Mouse (Mus musculus) forebrain, embryonic 12.5 days (tissue): ENCODE results near the gene Mt1. TPM values are rescaled to one million over a fixed set of nuclear protein-coding genes. Genes with fewer than 3 reads are reported as not detected.
A peak's percentile ranks its signal among the peaks of the same experiment; 100 is the strongest.

Experiments
- ATAC-seq: fragments of 200-750 bp; cut with Nextera tagmentation; 2 replicates; pipeline ENCODE4 v1.8.0; 2017; ENCODE audit warnings: moderate TSS enrichment; ENCODE audit not compliant: low FRiP score
- H3K27ac ChIP-seq: fragments of 300-500 bp; sonication (generic); 2 replicates; pipeline ENCODE4 v1.5.1; 2016; ENCODE audit warnings: mild to moderate bottlenecking
- H3K27me3 ChIP-seq: fragments of 300-500 bp; sonication (generic); 2 replicates; pipeline ENCODE4 v1.6.1; 2016; ENCODE audit warnings: mild to moderate bottlenecking
- H3K36me3 ChIP-seq: fragments of 300-500 bp; sonication (generic); replicated peaks from 2 replicates; pipeline ENCODE4 v1.6.1; 2016; ENCODE audit warnings: mild to moderate bottlenecking
- H3K4me1 ChIP-seq: fragments of 300-500 bp; sonication (generic); 2 replicates; pipeline ENCODE4 v1.6.1; 2016
- H3K4me2 ChIP-seq: fragments of 300-500 bp; sonication (generic); 2 replicates; pipeline ENCODE4 v1.6.1; 2016; ENCODE audit warnings: mild to moderate bottlenecking, moderate library complexity
- H3K4me3 ChIP-seq: fragments of 300-500 bp; sonication (generic); replicated peaks from 2 replicates; pipeline ENCODE4 v1.5.1; 2016; ENCODE audit warnings: mild to moderate bottlenecking
- H3K9ac ChIP-seq: fragments of 300-500 bp; sonication (generic); 2 replicates; pipeline ENCODE4 v1.6.1; 2016; ENCODE audit warnings: mild to moderate bottlenecking
- H3K9me3 ChIP-seq: fragments of 300-500 bp; sonication (generic); 2 replicates; pipeline ENCODE4 v1.6.1; 2016
- WGBS: fragments of 180-500 bp; shearing (Covaris S2); methylation state at CpG from one replicate; pipeline ENCODE4 v1.1.7; 2016; 5-methylcytosine and 5-hydroxymethylcytosine counted together
- polyA plus RNA-seq: library from polyadenylated mRNA; unstranded; fragments of >200 nt; fragmentation: Nextera tagmentation; extraction: Ambion mirVana; gene quantifications from 2 replicates; pipeline ENCODE4 v1.2.1, GENCODE M21; 2016

The Mt1 gene
- polyA plus RNA-seq, 1 experiment from 2014 or later: 76.2 TPM

DNA sequence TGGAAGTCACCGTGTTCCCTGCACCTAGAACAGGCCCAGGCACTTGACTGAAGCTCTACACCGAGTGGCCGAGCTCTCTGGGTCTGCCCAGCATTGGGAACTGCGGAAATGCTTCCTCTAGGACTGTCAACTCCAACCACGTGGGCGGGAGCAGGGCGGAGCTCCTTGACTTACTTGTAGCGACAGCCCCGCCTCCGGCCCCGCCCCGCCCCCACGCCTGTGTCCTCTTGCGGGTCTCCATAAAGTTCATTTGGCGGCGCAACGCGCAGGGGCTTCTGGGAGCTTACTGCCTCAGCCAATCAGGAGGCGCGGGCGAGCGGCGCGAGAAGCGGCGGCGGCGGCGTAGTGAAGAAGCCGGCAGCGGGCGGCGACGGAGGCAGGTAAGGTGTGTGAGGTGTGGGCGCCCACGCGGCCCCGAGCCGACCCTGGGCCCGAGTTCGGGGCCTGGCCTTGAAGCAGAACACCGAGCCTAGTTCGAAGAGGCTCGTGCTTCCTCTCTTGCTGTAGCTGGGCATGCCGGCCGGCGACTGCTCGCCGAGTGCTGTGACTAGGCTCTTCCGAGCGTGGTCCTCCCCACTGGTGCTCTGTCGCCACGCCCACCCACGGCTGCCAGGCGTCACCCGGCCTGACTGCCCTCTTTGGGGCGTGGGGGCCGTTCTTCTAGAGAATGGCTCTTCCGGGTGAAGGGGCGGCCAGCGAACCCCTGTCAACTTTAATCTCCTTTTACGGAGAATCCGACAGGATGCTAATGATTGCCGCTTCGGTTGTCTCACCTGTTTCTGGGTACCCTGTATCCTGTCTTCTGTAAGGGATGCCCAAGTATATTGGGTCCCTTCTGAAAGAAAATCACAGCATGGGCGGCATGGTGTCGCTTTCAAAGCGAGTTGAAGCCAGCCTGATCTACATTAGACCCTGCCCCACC is 35.6 kb downstream of the Mt1 start, which contains the start of gene Nup93:
Gene Nup93 (plus strand): TSS at position 313 of the 922 bp plus-strand sequence.
- under 1% methylated on average over 68 of the region's 68 CpGs for WGBS
- no peaks in the 10 kb centered on the region for H3K36me3 ChIP-seq
- H3K9ac ChIP-seq: peak within 1 kb of the TSS; percentile 77
- no peaks in the 10 kb centered on the region for H3K9me3 ChIP-seq
- H3K27me3 ChIP-seq: no peaks in the 10 kb centered on the region
- H3K4me2 ChIP-seq: peak within 1 kb of the TSS; percentile 92
- ATAC-seq: peak; percentile 99
- H3K4me1 ChIP-seq: peaks cover 25% of the 10 kb centered on the region
- peak within 1 kb of the TSS; percentile 80 for H3K4me3 ChIP-seq
- peak within 1 kb of the TSS; percentile 59; the same call in 1 of the 2 replicates for H3K27ac ChIP-seq

DNA sequence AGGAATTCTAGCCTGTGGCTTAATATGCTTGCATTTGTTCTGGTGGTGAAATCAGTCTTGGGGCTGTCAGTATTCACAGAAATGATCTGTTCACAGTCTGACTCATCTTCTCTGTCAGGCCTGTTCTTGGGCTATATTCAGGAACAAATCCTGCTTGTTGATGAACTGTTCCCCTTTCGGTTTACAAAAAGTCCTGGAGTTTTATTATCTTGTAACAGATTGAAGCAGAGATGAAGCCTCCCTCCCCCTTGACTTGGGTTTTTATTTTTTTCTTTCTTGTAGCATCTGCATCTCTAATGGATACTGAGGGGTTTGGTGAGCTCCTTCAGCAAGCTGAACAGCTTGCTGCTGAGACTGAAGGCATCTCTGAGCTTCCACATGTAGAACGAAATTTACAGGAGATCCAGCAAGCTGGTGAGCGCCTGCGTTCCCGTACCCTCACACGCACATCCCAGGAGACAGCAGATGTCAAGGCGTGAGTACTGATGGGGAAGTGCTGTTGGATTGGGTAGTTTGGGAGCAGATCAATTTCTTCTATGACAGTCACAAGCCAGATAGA is 48.6 kb downstream of the Mt1 start:
- no peak overlapping the region for H3K27ac ChIP-seq
- H3K4me1 ChIP-seq: no peaks in the 10 kb centered on the region
- ATAC-seq: no peak
- peaks cover 21% of the 10 kb centered on the region; the same call in 1 of the 2 replicates for H3K36me3 ChIP-seq
- no peaks in the 10 kb centered on the region for H3K27me3 ChIP-seq
- no peak overlapping the region for H3K4me2 ChIP-seq
- no peaks in the 10 kb centered on the region for H3K9me3 ChIP-seq
- no peak overlapping the region for H3K4me3 ChIP-seq
- 91% methylated on average over 7 of the region's 7 CpGs for WGBS
- no peak overlapping the region for H3K9ac ChIP-seq

Other genes with a start within 250 kb of the Mt1 start
- 66.3 and 68.5 TPM in 2 replicates for gene Amfr, start 166.2 kb upstream of the Mt1 start, polyA plus RNA-seq
- 205 and 206 TPM in 2 replicates for gene Nudt21, start 142.1 kb upstream of the Mt1 start, polyA plus RNA-seq
- gene Ogfod1, start 141.9 kb upstream of the Mt1 start, polyA plus RNA-seq: 15.0 and 15.9 TPM in 2 replicates
- gene Bbs2, start 80.2 kb upstream of the Mt1 start, polyA plus RNA-seq: 18.1 and 23.4 TPM in 2 replicates
- gene Mt4, start 41.9 kb upstream of the Mt1 start, polyA plus RNA-seq: not detected in 2 replicates
- 82.2 and 103 TPM in 2 replicates for gene Mt3, start 26.5 kb upstream of the Mt1 start, polyA plus RNA-seq
- 34.1 and 35.0 TPM in 2 replicates for gene Mt2, start 6.4 kb upstream of the Mt1 start, polyA plus RNA-seq
- 110 and 121 TPM in 2 replicates for gene Nup93, start 35.5 kb downstream of the Mt1 start, polyA plus RNA-seq
- gene Slc12a3, start 150.1 kb downstream of the Mt1 start, polyA plus RNA-seq: 0.10 TPM in 1 of 2 replicates, not detected in the other
- gene Herpud1, start 207.4 kb downstream of the Mt1 start, polyA plus RNA-seq: 52.0 and 58.0 TPM in 2 replicates